Mouse (Mus musculus) lung, adult 18-20 months (tissue): ENCODE measurements around the gene Hhip.

Experiments
- DNase-seq, 2 experiments: peaks; one replicate each; pipeline ENCODE4 v3.0.0; 2022; ENCODE audit warnings: mixed read lengths in 2 of 2

The Hhip gene

GRCm38 (mm10) chr8:80057198-80058174 is at the start of gene Hhip:
TSS of gene Hhip (minus strand) at chr8:80058006.
- DNase-seq: peak in 1 of 2 experiments; percentile 7

GRCm38 (mm10) chr8:80087021-80087420 is 29.2 kb upstream of the Hhip start:
- no peak for DNase-seq

- no peak for DNase-seq
Observed at GRCm38 (mm10) chr8:80058193-80058592, 387 bp upstream of the Hhip start.

- DNase-seq: no peak
Observed at GRCm38 (mm10) chr8:80056331-80057070, 1.3 kb downstream of the Hhip start.

- no peak for DNase-seq
Observed at GRCm38 (mm10) chr8:80055777-80056176, 2.0 kb downstream of the Hhip start.

GRCm38 (mm10) chr8:80055094-80055493 is 2.7 kb downstream of the Hhip start:
- no peak for DNase-seq

- DNase-seq: no peak
Observed at GRCm38 (mm10) chr8:80054216-80054615, 3.6 kb downstream of the Hhip start.

GRCm38 (mm10) chr8:80052838-80053237 is 5.0 kb downstream of the Hhip start:
- DNase-seq: no peak

GRCm38 (mm10) chr8:80051494-80051893 is 6.3 kb downstream of the Hhip start:
- DNase-seq: no peak

- DNase-seq: no peak
Observed at GRCm38 (mm10) chr8:80049256-80050005, 8.4 kb downstream of the Hhip start.

- DNase-seq: no peak
Observed at GRCm38 (mm10) chr8:80048256-80048655, 9.6 kb downstream of the Hhip start.

- DNase-seq: no peak
Observed at GRCm38 (mm10) chr8:80037644-80038253, 20.1 kb downstream of the Hhip start.

GRCm38 (mm10) chr8:80032604-80033003 is 25.2 kb downstream of the Hhip start:
- DNase-seq: no peak

GRCm38 (mm10) chr8:80031330-80032293 is 26.2 kb downstream of the Hhip start:
- DNase-seq: no peak

GRCm38 (mm10) chr8:80029631-80030030 is 28.2 kb downstream of the Hhip start:
- no peak for DNase-seq

GRCm38 (mm10) chr8:80020469-80020868 is 37.3 kb downstream of the Hhip start:
- DNase-seq: no peak

GRCm38 (mm10) chr8:80015818-80016217 is 42.0 kb downstream of the Hhip start:
- DNase-seq: no peak

- DNase-seq: no peak
Observed at GRCm38 (mm10) chr8:80004421-80004820, 53.4 kb downstream of the Hhip start.

GRCm38 (mm10) chr8:80002313-80002712 is 55.5 kb downstream of the Hhip start:
- no peak for DNase-seq

- no peak for DNase-seq
Observed at GRCm38 (mm10) chr8:79995075-79995474, 62.7 kb downstream of the Hhip start.

- no peak for DNase-seq
Observed at GRCm38 (mm10) chr8:79993507-79993906, 64.3 kb downstream of the Hhip start.
